Mouse (Mus musculus) liver, embryonic 12.5 days (tissue): ENCODE measurements around the gene Olfr922. TPM values are rescaled to one million over a fixed set of nuclear protein-coding genes. Genes with fewer than 3 reads are reported as not detected.

Experiments used
- ATAC-seq: fragments of 200-750 bp; cut with Nextera tagmentation; 2 replicates; pipeline ENCODE4 v1.8.0; 2017; ENCODE audit warnings: moderate number of reproducible peaks, mild to moderate bottlenecking, moderate library complexity
- H3K27ac ChIP-seq: fragments of 300-500 bp; sonication (generic); 2 replicates; pipeline ENCODE4 v1.5.1; 2016; ENCODE audit warnings: mild to moderate bottlenecking
- H3K27me3 ChIP-seq: fragments of 300-500 bp; sonication (generic); replicated peaks from 2 replicates; pipeline ENCODE4 v1.6.1; 2016; ENCODE audit warnings: mild to moderate bottlenecking, moderate library complexity
- H3K36me3 ChIP-seq: fragments of 300-500 bp; sonication (generic); 2 replicates; pipeline ENCODE4 v1.6.1; 2016; ENCODE audit warnings: mild to moderate bottlenecking, moderate library complexity
- H3K4me1 ChIP-seq: fragments of 300-500 bp; sonication (generic); 2 replicates; pipeline ENCODE4 v1.6.1; 2016
- H3K4me2 ChIP-seq: fragments of 300-500 bp; sonication (generic); 2 replicates; pipeline ENCODE4 v1.6.1; 2016; ENCODE audit warnings: mild to moderate bottlenecking, moderate library complexity
- H3K4me3 ChIP-seq: fragments of 300-500 bp; sonication (generic); 2 replicates; pipeline ENCODE4 v1.5.1; 2016; ENCODE audit warnings: mild to moderate bottlenecking, moderate library complexity
- H3K9ac ChIP-seq: fragments of 300-500 bp; sonication (generic); 2 replicates; pipeline ENCODE4 v1.6.1; 2016; ENCODE audit warnings: mild to moderate bottlenecking, moderate library complexity
- H3K9me3 ChIP-seq: fragments of 300-500 bp; sonication (generic); replicated peaks from 2 replicates; pipeline ENCODE4 v1.6.1; 2016; ENCODE audit warnings: mild to moderate bottlenecking, moderate library complexity
- WGBS: fragments of 180-500 bp; shearing (Covaris S2); methylation state at CpG from one replicate; pipeline ENCODE4 v1.1.7; 2016; ENCODE audit not compliant: insufficient replicate concordance; 5-methylcytosine and 5-hydroxymethylcytosine counted together
- polyA plus RNA-seq: library from polyadenylated mRNA; unstranded; fragments of >200 nt; fragmentation: Nextera tagmentation; extraction: Ambion mirVana; gene quantifications from 2 replicates; pipeline ENCODE4 v1.2.1, GENCODE M21; 2016

The Olfr922 gene
- not detected in 2 replicates for polyA plus RNA-seq

- H3K4me1 ChIP-seq, result no peaks in the 10 kb centered on the region
- H3K36me3 ChIP-seq, result no peaks in the 10 kb centered on the region
- no peak within 1 kb of the TSS for H3K9ac ChIP-seq
- no peak within 1 kb of the TSS for H3K4me2 ChIP-seq
- H3K27me3 ChIP-seq, result no peaks in the 10 kb centered on the region
- no peak within 1 kb of the TSS for H3K4me3 ChIP-seq
- H3K9me3 ChIP-seq, result no peaks in the 10 kb centered on the region
- WGBS, result 43% methylated on average over 2 of the region's 2 CpGs
- ATAC-seq, result no peak
- H3K27ac ChIP-seq, result no peak within 1 kb of the TSS
These were observed at the start of gene Olfr922 for GRCm38 (mm10) chr9:38814314-38814713. Gene Olfr922 (plus strand): TSS chr9:38814614.

GRCm38 (mm10) chr9:38772768-38773167 is 41.6 kb upstream of the Olfr922 start, which contains the start of gene Olfr921:
Gene Olfr921 (plus strand): TSS chr9:38773068.
- H3K4me1 ChIP-seq, result no peaks in the 10 kb centered on the region
- no peaks in the 10 kb centered on the region for H3K36me3 ChIP-seq
- H3K4me3 ChIP-seq, result no peak within 1 kb of the TSS
- ATAC-seq, result no peak
- H3K27ac ChIP-seq, result no peak within 1 kb of the TSS
- no peaks in the 10 kb centered on the region for H3K9me3 ChIP-seq
- no peak within 1 kb of the TSS for H3K9ac ChIP-seq
- no peak within 1 kb of the TSS for H3K4me2 ChIP-seq
- no peaks in the 10 kb centered on the region for H3K27me3 ChIP-seq

GRCm38 (mm10) chr9:38792689-38793088 is 21.7 kb upstream of the Olfr922 start:
- H3K36me3 ChIP-seq, result no peaks in the 10 kb centered on the region
- 56% methylated on average over 2 of the region's 2 CpGs for WGBS
- H3K4me1 ChIP-seq, result no peaks in the 10 kb centered on the region
- no peak overlapping the region for H3K4me2 ChIP-seq
- ATAC-seq, result no peak
- H3K9ac ChIP-seq, result no peak overlapping the region
- H3K27ac ChIP-seq, result no peak overlapping the region
- no peaks in the 10 kb centered on the region for H3K9me3 ChIP-seq
- no peak overlapping the region for H3K4me3 ChIP-seq
- H3K27me3 ChIP-seq, result no peaks in the 10 kb centered on the region

DNA sequence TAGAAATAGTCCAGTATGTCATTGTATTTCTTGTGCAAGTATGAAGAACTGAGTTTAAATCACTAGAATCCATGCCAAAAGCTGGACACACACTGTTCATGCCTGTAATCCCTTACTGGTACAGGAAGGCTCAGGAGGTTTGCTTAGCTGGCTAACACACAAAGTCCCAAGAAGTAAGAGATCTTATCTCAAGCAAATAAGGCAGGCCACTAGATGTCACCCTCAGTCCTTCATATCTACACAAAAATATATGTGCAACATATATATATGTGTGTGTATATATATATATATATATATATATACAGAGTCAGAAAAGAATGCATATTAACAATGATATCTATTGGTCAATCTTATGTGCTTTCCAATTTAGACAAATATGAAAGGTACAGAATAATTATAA is 8.7 kb upstream of the Olfr922 start:
- H3K9ac ChIP-seq, result no peak overlapping the region
- no peaks in the 10 kb centered on the region for H3K36me3 ChIP-seq
- H3K4me2 ChIP-seq, result no peak overlapping the region

DNA sequence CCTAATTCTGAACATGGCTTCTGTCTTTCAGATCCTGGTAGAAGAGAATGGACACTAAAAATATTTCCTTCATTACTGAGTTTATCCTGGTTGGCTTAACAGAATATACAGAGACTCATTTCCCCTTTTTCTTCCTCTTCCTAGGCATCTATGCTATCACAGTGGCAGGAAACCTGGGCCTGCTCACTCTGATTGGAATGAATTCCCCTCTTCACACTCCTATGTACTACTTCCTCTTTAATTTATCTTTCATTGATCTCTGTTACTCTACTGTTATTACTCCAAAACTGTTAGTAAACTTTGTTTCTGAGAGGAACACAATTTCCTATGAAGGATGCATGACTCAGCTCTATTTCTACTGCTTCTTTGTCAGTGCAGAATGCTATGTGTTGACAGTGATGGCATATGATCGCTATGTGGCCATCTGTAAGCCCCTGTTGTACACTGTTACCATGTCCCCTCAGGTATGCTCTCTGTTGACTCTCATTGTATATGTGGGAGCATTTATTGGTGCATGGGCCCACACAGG is 1.1 kb downstream of the Olfr922 start:
- Histone ChIP-seq H3K36me3 (no peaks in the 10 kb centered on the region), H3K4me3 (no peak overlapping the region), H3K27ac (no peak overlapping the region), H3K9ac (no peak overlapping the region), H3K4me1 (no peaks in the 10 kb centered on the region), H3K4me2 (no peak overlapping the region), H3K27me3 (no peaks in the 10 kb centered on the region), H3K9me3 (no peaks in the 10 kb centered on the region)
- no peak for ATAC-seq
- 68% methylated on average over 1 of the region's 1 CpGs for WGBS

More for the DNA sequence above, 8.7 kb upstream of the Olfr922 start:
- Histone ChIP-seq H3K4me3 (no peak overlapping the region), H3K4me1 (no peaks in the 10 kb centered on the region), H3K27ac (no peak overlapping the region), H3K27me3 (no peaks in the 10 kb centered on the region), H3K9me3 (no peaks in the 10 kb centered on the region)
- no peak for ATAC-seq

DNA sequence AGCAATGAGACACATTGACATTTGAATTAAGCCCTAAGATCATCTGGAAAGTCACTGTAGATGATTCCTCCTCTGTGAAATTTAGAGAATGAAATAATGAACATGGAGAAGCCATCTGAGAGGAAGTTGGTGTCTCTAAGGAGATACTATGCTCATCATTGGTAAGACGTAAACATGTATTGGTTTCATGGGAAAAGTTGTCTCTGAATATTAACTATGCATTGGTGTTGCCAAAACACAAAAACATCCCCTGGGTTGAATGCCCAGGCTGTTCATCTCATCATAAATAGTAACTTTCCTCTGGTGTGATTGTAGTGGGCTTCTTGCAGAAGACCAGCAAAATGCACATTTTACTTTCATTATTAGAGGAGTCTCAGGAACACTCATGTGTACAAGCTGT is 11.8 kb downstream of the Olfr922 start, which contains the start of gene Olfr923:
Gene Olfr923, plus strand, starts transcription at position 301 of the 400 bp plus-strand sequence.
- Histone ChIP-seq H3K36me3 (no peaks in the 10 kb centered on the region), H3K9ac (no peak within 1 kb of the TSS), H3K27ac (no peak within 1 kb of the TSS), H3K4me2 (no peak within 1 kb of the TSS), H3K4me1 (no peaks in the 10 kb centered on the region), H3K9me3 (no peaks in the 10 kb centered on the region), H3K4me3 (no peak within 1 kb of the TSS), H3K27me3 (no peaks in the 10 kb centered on the region)
- WGBS, result 64% methylated on average over 1 of the region's 1 CpGs
- no peak for ATAC-seq

DNA sequence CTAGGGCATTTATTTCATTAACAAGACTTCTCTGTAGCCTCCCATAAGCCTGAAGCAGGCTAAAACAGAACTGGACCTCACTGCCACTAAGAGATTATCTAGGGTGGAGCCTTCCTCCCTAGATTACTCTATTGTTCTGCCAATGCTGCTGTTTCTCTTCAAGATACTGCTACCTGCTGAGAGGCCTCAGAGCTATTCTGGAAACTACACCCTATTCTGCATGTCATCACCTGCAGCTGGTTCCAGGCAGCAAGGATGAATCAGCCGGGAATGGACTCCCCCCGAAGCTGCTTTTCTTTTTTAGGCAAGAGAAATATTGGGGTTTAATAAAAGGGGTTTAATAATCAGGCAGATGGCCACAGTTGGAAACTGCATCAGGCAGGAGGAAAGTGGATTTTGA is 18.6 kb downstream of the Olfr922 start:
- H3K4me3 ChIP-seq, result no peak overlapping the region
- WGBS, result 78% methylated on average over 2 of the region's 2 CpGs
- H3K9me3 ChIP-seq, result no peaks in the 10 kb centered on the region
- no peaks in the 10 kb centered on the region for H3K27me3 ChIP-seq
- H3K27ac ChIP-seq, result no peak overlapping the region
- no peak for ATAC-seq
- H3K4me2 ChIP-seq, result no peak overlapping the region
- no peaks in the 10 kb centered on the region for H3K36me3 ChIP-seq
- no peaks in the 10 kb centered on the region for H3K4me1 ChIP-seq
- no peak overlapping the region for H3K9ac ChIP-seq

GRCm38 (mm10) chr9:38844149-38844548 is 29.7 kb downstream of the Olfr922 start, which contains the start of gene Olfr924:
Gene Olfr924 (plus strand): TSS chr9:38844449.
- 69% methylated on average over 1 of the region's 1 CpGs for WGBS

GRCm38 (mm10) chr9:38854760-38855159 is 40.3 kb downstream of the Olfr922 start, which contains the start of gene Olfr26:
Gene Olfr26 (plus strand): TSS chr9:38855060.
- Histone ChIP-seq H3K9me3 (no peaks in the 10 kb centered on the region), H3K4me3 (no peak within 1 kb of the TSS), H3K4me1 (no peaks in the 10 kb centered on the region), H3K27ac (no peak within 1 kb of the TSS), H3K36me3 (no peaks in the 10 kb centered on the region), H3K4me2 (no peak within 1 kb of the TSS), H3K27me3 (no peaks in the 10 kb centered on the region), H3K9ac (no peak within 1 kb of the TSS)
- ATAC-seq, result no peak

More at GRCm38 (mm10) chr9:38844149-38844548, 29.7 kb downstream of the Olfr922 start, which contains the start of gene Olfr924:
- H3K4me3 ChIP-seq, result no peak within 1 kb of the TSS
- H3K27ac ChIP-seq, result no peak within 1 kb of the TSS
- no peak within 1 kb of the TSS for H3K4me2 ChIP-seq
- no peaks in the 10 kb centered on the region for H3K9me3 ChIP-seq
- no peak within 1 kb of the TSS for H3K9ac ChIP-seq
- H3K27me3 ChIP-seq, result no peaks in the 10 kb centered on the region
- no peak for ATAC-seq
- no peaks in the 10 kb centered on the region for H3K4me1 ChIP-seq
- H3K36me3 ChIP-seq, result no peaks in the 10 kb centered on the region

Other genes with a start within 250 kb of the Olfr922 start
- not detected in 2 replicates for gene Olfr912, start 234.4 kb upstream of the Olfr922 start, polyA plus RNA-seq
- gene Olfr913, start 221.9 kb upstream of the Olfr922 start, polyA plus RNA-seq, result not detected in 2 replicates
- gene Olfr914, start 209.5 kb upstream of the Olfr922 start, polyA plus RNA-seq, result not detected in 2 replicates
- not detected in 2 replicates for gene Olfr916, start 154.7 kb upstream of the Olfr922 start, polyA plus RNA-seq
- gene Olfr917, start 148.8 kb upstream of the Olfr922 start, polyA plus RNA-seq, result not detected in 2 replicates
- not detected in 2 replicates for gene Olfr918, start 140.0 kb upstream of the Olfr922 start, polyA plus RNA-seq
- not detected in 2 replicates for gene Olfr919, start 110.9 kb upstream of the Olfr922 start, polyA plus RNA-seq
- gene Vwa5a, start 96.3 kb upstream of the Olfr922 start, polyA plus RNA-seq, result 9.0 and 9.2 TPM in 2 replicates
- not detected in 2 replicates for gene Olfr920, start 62.3 kb upstream of the Olfr922 start, polyA plus RNA-seq
- gene Olfr921, start 41.5 kb upstream of the Olfr922 start, polyA plus RNA-seq, result not detected in 2 replicates
- gene Olfr923, start 11.9 kb downstream of the Olfr922 start, polyA plus RNA-seq, result not detected in 2 replicates
- gene Olfr924, start 29.8 kb downstream of the Olfr922 start, polyA plus RNA-seq, result not detected in 2 replicates
- not detected in 2 replicates for gene Olfr26, start 40.4 kb downstream of the Olfr922 start, polyA plus RNA-seq
- not detected in 2 replicates for gene Olfr926, start 62.5 kb downstream of the Olfr922 start, polyA plus RNA-seq
- not detected in 2 replicates for gene Olfr930, start 115.2 kb downstream of the Olfr922 start, polyA plus RNA-seq
- not detected in 2 replicates for gene Olfr933, start 157.7 kb downstream of the Olfr922 start, polyA plus RNA-seq
- not detected in 2 replicates for gene Olfr934, start 173.7 kb downstream of the Olfr922 start, polyA plus RNA-seq
- gene Olfr935, start 185.1 kb downstream of the Olfr922 start, polyA plus RNA-seq, result not detected in 2 replicates
- not detected in 2 replicates for gene Olfr146, start 208.8 kb downstream of the Olfr922 start, polyA plus RNA-seq